Mouse (Mus musculus): ENCODE measurements around the gene Hapln3. TPM values are rescaled to one million over a fixed set of nuclear protein-coding genes. Genes with fewer than 3 reads are reported as not detected.

Hapln3 gene
- total RNA-seq, 1 experiment from 2014 or later, result 1.3 TPM

DNA sequence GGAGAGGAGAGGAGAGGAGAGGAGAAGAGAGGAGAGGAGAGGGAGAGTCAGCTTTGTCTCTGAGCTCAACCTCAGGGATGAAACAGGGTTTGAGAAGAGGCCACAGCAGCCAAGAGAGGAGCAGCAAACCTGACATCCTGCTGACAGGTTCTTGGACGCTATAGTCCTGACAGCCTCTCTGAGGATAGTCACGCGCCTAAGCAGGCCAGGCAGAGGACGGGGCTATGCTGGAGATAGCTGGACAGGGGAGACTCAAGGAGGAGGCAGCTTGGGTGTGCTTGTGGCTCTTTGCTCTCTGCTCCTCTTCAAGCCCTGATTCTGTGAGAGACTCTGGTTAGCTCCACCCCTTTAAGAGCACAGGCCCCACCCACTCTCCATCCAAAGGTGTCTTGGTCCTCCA, 62.6 kb downstream of the Hapln3 start:
- no peak for DNase-seq

DNA sequence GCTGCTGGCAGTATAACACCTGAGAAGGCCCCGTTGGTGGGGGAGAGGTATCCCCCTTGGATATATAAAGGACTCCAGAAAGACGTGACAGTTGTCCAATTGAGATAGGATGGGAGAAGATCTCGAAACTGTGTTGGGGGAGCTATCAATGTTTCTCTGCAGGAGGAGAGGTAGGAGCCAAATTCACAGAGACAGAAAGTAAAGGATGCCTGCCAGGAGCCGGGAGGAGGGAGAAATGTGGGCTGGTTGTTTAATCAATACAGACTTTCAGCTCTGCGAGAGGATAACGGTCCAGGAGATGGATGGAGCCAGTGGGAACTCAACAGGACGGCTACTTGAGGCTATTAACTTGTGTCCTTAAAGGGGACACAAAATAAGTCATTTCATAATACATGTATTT, 63.4 kb downstream of the Hapln3 start:
- DNase-seq, result no peak

Other genes with a start within 250 kb of the Hapln3 start
- 31.8 and 35.3 TPM in 2 replicates for gene Aen, start 235.2 kb downstream of the Hapln3 start, total RNA-seq (2021)
- gene Isg20, start 217.6 kb downstream of the Hapln3 start, total RNA-seq (2021), result 16.9 and 19.6 TPM in 2 replicates
- 0.48 and 0.49 TPM in 2 replicates for gene Acan, start 77.5 kb downstream of the Hapln3 start, total RNA-seq (2021)
- 220 and 296 TPM in 2 replicates for gene Mfge8, start 18.0 kb upstream of the Hapln3 start, total RNA-seq (2021)
- 485 and 569 TPM in 2 replicates for gene Abhd2, start 142.2 kb upstream of the Hapln3 start, total RNA-seq (2021)